Mouse (Mus musculus) CH12.LX (cell line): ENCODE results near the gene Zfp202. TPM values are rescaled to one million over a fixed set of nuclear protein-coding genes. Genes with fewer than 3 reads are reported as not detected.

Experiments used
- DNase-seq: peaks from one replicate; pipeline ENCODE4 v3.0.0-alpha.2; 2013; ENCODE audit errors: extremely low read depth
- H3K27ac ChIP-seq: 2 replicates; pipeline ENCODE4 v1.5.1; 2012; ENCODE audit warnings: low read depth, mild to moderate bottlenecking, control low read depth, moderate library complexity; ENCODE audit not compliant: insufficient read depth
- H3K27me3 ChIP-seq: replicated peaks from 2 replicates; pipeline ENCODE3; 2012; ENCODE audit warnings: inconsistent platforms
- H3K36me3 ChIP-seq, 2 experiments: replicated peaks in 1 of 2; 2 replicates each; pipeline versions ENCODE3 to v1.6.1; 2012; ENCODE audit warnings: inconsistent platforms in 1 of 2, low read length in 1 of 2, mild to moderate bottlenecking in 1 of 2, mixed read lengths in 1 of 2, moderate library complexity in 1 of 2; ENCODE audit not compliant: control insufficient read depth in 1 of 2, insufficient read depth in 1 of 2
- H3K4me1 ChIP-seq, 2 experiments: 2 replicates each; pipeline ENCODE4 v1.6.1; 2012; ENCODE audit warnings: inconsistent platforms in 1 of 2, moderate library complexity in 1 of 2; ENCODE audit not compliant: insufficient read depth in 2 of 2, control insufficient read depth in 1 of 2
- H3K4me2 ChIP-seq: 2 replicates; pipeline ENCODE4 v1.6.1; 2012; ENCODE audit warnings: low read depth, mild to moderate bottlenecking, control low read depth; ENCODE audit not compliant: poor library complexity, insufficient read depth, severe bottlenecking
- H3K4me3 ChIP-seq, 3 experiments: fragments of 150-350 bp in 1 of 3; sonication (generic) in 1 of 3; replicated peaks in 1 of 3; 2 replicates each; pipeline versions ENCODE3 to v1.5.1; 2011 to 2012; ENCODE audit warnings: low read depth in 2 of 3, low read length in 2 of 3, mild to moderate bottlenecking in 2 of 3, moderate library complexity in 2 of 3, control low read depth in 1 of 3, improper control_type of control experiment in 1 of 3, inconsistent platforms in 1 of 3, mixed read lengths in 1 of 3; ENCODE audit not compliant: poor library complexity in 1 of 3
- H3K79me2 ChIP-seq: replicated peaks from 2 replicates; pipeline ENCODE4 v1.6.1; 2012; ENCODE audit warnings: mild to moderate bottlenecking, moderate library complexity; ENCODE audit not compliant: control insufficient read depth, poor library complexity, insufficient read depth, severe bottlenecking; ENCODE audit errors: extremely low read depth
- H3K9ac ChIP-seq: 2 replicates; pipeline ENCODE4 v1.6.1; 2012; ENCODE audit warnings: low read depth, mild to moderate bottlenecking, control low read depth, moderate library complexity; ENCODE audit not compliant: insufficient read depth
- H3K9me3 ChIP-seq: replicated peaks from 2 replicates; pipeline ENCODE3; 2012; ENCODE audit warnings: low read length, inconsistent platforms, mixed read lengths
- CHD2 ChIP-seq: IDR thresholded peaks from 2 replicates; pipeline ENCODE4 v1.6.1; 2011; ENCODE audit warnings: low read length, improper control_type of control experiment
- CTCF ChIP-seq, 2 experiments: IDR thresholded peaks in 1 of 2; conservative IDR thresholded peaks in 1 of 2; 2 replicates each; pipeline ENCODE4 v1.5.1; 2011 to 2012; ENCODE audit warnings: low read depth in 2 of 2, low read length in 2 of 2, improper control_type of control experiment in 1 of 2, inconsistent platforms in 1 of 2, mild to moderate bottlenecking in 1 of 2, moderate library complexity in 1 of 2
- GABPA ChIP-seq: IDR thresholded peaks from 2 replicates; pipeline ENCODE4 v1.6.1; 2012; ENCODE audit warnings: low read depth, low read length, improper control_type of control experiment, inconsistent platforms; ENCODE audit not compliant: insufficient replicate concordance
- MXI1 ChIP-seq: IDR thresholded peaks from 2 replicates; pipeline ENCODE4 v1.6.1; 2011; ENCODE audit warnings: mild to moderate bottlenecking, low read depth, low read length, improper control_type of control experiment
- NELFE ChIP-seq: IDR thresholded peaks from 2 replicates; pipeline ENCODE4 v1.6.1; 2011; ENCODE audit warnings: low read depth, low read length, improper control_type of control experiment
- PAX5 ChIP-seq: IDR thresholded peaks from 2 replicates; pipeline ENCODE4 v1.6.1; 2012; ENCODE audit warnings: low read length, inconsistent platforms, mixed read lengths
- RCOR1 ChIP-seq: conservative IDR thresholded peaks from 2 replicates; pipeline ENCODE4 v1.6.1; 2012; ENCODE audit warnings: low read depth, mild to moderate bottlenecking, inconsistent platforms, low read length, improper control_type of control experiment
- SIN3A ChIP-seq: IDR thresholded peaks from 2 replicates; pipeline ENCODE4 v1.6.1; 2012; ENCODE audit warnings: low read length, improper control_type of control experiment, inconsistent platforms
- TBP ChIP-seq: conservative IDR thresholded peaks from 2 replicates; pipeline ENCODE4 v1.6.1; 2011; ENCODE audit warnings: low read depth, low read length, improper control_type of control experiment
- TCF12 ChIP-seq: IDR thresholded peaks from 2 replicates; pipeline ENCODE4 v1.6.1; 2014; ENCODE audit warnings: low read depth, mild to moderate bottlenecking, inconsistent platforms, low read length, improper control_type of control experiment
- USF1 ChIP-seq: IDR thresholded peaks from 2 replicates; pipeline ENCODE4 v1.6.1; 2014; ENCODE audit warnings: low read depth, mild to moderate bottlenecking, inconsistent platforms, low read length, improper control_type of control experiment
- ZC3H11A ChIP-seq: IDR thresholded peaks from 2 replicates; pipeline ENCODE4 v1.6.1; 2012; ENCODE audit warnings: low read depth, mild to moderate bottlenecking, inconsistent platforms, low read length, improper control_type of control experiment
- ZKSCAN1 ChIP-seq: IDR thresholded peaks from 2 replicates; pipeline ENCODE4 v1.6.1; 2012; ENCODE audit warnings: low read depth, inconsistent platforms, low read length, improper control_type of control experiment, borderline replicate concordance
- ZNF384 ChIP-seq: IDR thresholded peaks from 2 replicates; pipeline ENCODE4 v1.6.1; 2012; ENCODE audit warnings: low read depth, low read length, improper control_type of control experiment, inconsistent platforms
- dilution Hi-C: fragments of 300-500 bp; cut with MboI; formaldehyde crosslinking; loops from 2 replicates; pipeline ENCODE4 v1.14.3; 2020; ENCODE audit warnings: low sequenced_read_pairs; ENCODE audit not compliant: extremely low pct_unique_long_range_greater_than_20kb, extremely low pct_ligation_motif_present
- in situ Hi-C: fragments of 300-500 bp; cut with MboI; formaldehyde crosslinking; loops from 3 replicates; pipeline ENCODE4 v1.14.3; 2019; ENCODE audit warnings: low sequenced_read_pairs, low pct_ligation_motif_present, low pct_unique_long_range_greater_than_20kb, mixed read lengths
- polyA plus RNA-seq: library from polyadenylated mRNA; unstranded; fragments of >175 nt; gene quantifications from 2 replicates; pipeline ENCODE4 v1.2.1, GENCODE M21; 2012; ENCODE audit warnings: low read depth; ENCODE audit not compliant: insufficient read length
- total RNA-seq, 2 experiments: library from RNA; depleted of rRNA; stranded (reverse); fragments of 300-350 nt in 1 of 2; fragments of >200 nt in 1 of 2; gene quantifications; 2 replicates each; pipeline ENCODE4 v1.2.3; 2012 to 2014

Gene Zfp202
- total and polyA plus RNA-seq, 3 experiments, result 3.5 to 4.2 (median 3.9) TPM

GRCm38 (mm10) chr9:40241951-40242888, 50.1 kb downstream of the Zfp202 start:
- Histone ChIP-seq H3K9me3 (no peaks in the 10 kb centered on the region), H3K27me3 (no peaks in the 10 kb centered on the region), H3K9ac (no peak overlapping the region), H3K27ac (no peak overlapping the region), H3K4me3 (no peak overlapping the region), H3K79me2 (no peaks in the 10 kb centered on the region), H3K4me1 (no peaks in the 10 kb centered on the region; a peak in 1 of 4 replicates), H3K36me3 (no peaks in the 10 kb centered on the region), H3K4me2 (peak overlapping the region; percentile 44)
- no peak for TF ChIP-seq ZKSCAN1
- dilution Hi-C loops, result no loop called here
- DNase-seq, result no peak
- in situ Hi-C loops, result loop anchor here (25.0 kb wide), 1 partner anchor 345 kb away; no protein-coding TSS in a partner anchor

- no peak overlapping the region for H3K27ac ChIP-seq
- dilution Hi-C loops, result no loop called here
- in situ Hi-C loops, result loop anchor here (25.0 kb wide), 1 partner anchor 342 kb away; no protein-coding TSS in a partner anchor
- H3K9me3 ChIP-seq, result peaks cover 4% of the 10 kb centered on the region
- no peaks in the 10 kb centered on the region for H3K36me3 ChIP-seq
- no peaks in the 10 kb centered on the region; a peak in 1 of 4 replicates for H3K4me1 ChIP-seq
- no peak overlapping the region for H3K4me2 ChIP-seq
- H3K9ac ChIP-seq, result no peak overlapping the region
- no peaks in the 10 kb centered on the region for H3K27me3 ChIP-seq
- no peaks in the 10 kb centered on the region for H3K79me2 ChIP-seq
- TF ChIP-seq CHD2, result no peak
- no peak for TF ChIP-seq MXI1
- TF ChIP-seq TBP, result no peak
- no peak for TF ChIP-seq ZC3H11A
- no peak for TF ChIP-seq NELFE
- no peak for TF ChIP-seq GABPA
- TF ChIP-seq ZKSCAN1, result no peak
- TF ChIP-seq ZNF384, result no peak
- no peak for TF ChIP-seq TCF12
- no peak for TF ChIP-seq SIN3A
- TF ChIP-seq CTCF (conservative IDR thresholded peaks at IDR 0.05 in 1 of 2, IDR thresholded peaks at IDR 0.05 in 1 of 2; ENCODE audit: low read depth in 2 of 2, low read length in 2 of 2), result no peak
- TF ChIP-seq RCOR1, result no peak
- TF ChIP-seq PAX5, result no peak
- no peak for TF ChIP-seq USF1
- TF ChIP-seq, all 38 proteins: peak for 0
- no peak overlapping the region for H3K4me3 ChIP-seq
- DNase-seq, result no peak
These were observed 53.4 kb downstream of the Zfp202 start for GRCm38 (mm10) chr9:40245466-40245865.
